Mouse (Mus musculus): ENCODE results near the gene Khnyn.

The Khnyn gene

DNA sequence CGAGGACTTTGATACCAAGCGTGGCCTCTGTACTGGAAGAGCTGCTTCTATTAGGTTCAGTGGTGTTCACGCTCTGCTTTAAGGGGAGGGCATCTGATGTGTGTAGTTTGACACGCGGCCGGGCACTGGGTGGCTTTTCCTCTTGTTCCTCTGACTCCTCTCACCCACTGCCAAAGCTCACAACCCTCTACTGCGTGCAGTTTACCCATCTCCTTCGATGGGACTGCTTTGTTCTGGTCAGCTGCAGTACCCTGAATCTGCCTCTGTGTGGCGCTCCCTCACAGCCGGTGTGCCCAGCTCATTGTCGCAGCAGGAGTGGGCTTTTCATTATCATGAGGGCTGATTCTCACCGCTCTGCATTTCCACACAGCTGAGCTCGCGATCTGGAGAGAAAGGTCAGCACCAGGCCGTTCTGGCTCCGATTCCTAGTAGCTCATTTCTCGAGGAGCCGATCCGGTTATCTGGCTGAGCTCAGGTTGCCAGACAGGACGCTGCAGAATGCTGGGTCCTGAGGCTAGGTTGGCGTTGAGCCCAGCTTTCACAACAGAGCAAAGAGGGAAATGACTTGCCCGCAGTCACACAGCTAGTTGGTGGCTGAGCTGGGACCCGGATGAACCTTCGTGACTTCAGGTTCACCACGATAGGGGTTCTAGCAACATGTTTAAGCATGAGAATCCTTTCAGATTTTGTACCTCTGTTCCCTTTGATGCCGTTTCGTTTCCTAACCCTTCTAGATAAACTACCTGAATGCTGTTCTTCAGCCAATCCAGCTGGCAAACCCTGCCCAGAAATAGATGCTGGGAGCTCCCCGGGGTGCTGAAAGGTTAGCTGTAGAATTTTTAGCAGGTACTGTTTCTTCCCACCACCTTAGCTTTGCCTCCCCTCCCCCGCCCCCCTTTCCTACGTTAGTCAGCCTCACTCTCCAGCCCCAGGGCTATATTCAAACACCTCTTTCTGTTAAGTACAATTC is 10.7 kb upstream of the Khnyn start:
- peak; percentile 83 for DNase-seq

DNA sequence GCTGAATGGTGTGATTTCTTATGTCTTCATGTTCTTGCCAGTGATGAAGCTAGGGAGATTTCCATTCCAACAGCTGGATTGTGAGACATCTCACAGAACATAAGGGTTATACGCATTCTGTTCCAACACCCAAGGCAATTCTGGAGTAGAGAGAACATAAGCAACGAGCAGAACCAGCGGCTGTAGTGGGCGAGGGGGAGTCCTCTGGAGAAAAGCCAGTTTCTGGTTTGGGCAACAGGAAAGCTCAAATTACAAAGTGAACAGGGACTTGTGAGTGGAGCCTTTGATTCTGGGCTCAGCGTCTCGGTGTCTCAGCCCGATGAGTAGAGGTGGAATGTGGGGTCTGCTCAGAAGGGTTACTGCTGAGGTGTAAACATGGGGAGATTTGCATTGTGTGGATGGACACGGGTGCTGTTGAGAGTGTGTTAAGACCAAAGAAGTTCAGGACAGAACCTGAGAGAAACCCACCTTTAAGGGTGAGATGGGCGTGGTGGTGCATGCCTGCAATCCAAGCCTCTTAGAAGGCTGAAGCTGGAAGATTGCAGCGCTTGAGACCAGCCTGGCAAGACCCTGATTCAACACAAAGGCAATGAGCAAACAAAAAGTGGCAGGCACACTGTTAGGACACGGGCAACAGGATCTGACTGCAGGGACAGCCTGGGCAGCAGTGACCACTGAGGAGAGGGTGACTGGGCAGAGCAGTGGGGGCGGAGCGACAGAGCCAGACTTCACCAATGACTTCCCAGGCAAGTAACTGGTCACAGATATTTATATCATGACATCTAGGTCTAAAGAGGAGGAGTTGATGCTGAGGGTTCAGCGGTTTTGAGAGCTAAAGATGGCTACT is 7.1 kb upstream of the Khnyn start:
- no peak for DNase-seq

DNA sequence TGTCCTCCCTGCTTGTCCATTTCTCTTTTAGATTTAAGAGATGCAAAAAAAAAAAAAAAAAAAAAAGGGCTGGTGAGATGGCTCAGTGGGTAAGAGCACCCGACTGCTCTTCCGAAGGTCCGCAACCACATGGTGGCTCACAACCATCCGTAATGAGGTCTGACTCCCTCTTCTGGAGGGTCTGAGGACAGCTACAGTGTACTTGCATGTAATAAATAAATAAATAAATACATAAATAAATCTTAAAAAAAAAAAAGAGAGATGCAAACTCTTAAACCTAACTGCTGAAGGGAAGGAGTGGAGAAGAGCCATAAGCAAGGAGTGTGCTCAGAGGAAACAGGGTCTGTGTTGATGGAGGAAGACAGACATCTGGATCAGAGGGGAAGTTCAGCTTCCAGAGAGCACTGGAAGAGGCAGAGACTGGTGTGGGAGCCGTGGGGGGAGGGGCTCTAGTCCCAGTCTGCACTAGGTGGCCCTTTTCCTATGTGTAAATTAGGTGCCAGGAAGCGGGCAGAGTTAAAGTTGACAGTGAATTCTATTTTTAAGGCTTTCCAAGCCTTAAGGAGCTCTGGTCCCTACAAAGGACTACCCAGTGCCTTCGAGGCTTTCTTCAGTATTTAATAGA is 6.3 kb upstream of the Khnyn start:
- no peak for DNase-seq

DNA sequence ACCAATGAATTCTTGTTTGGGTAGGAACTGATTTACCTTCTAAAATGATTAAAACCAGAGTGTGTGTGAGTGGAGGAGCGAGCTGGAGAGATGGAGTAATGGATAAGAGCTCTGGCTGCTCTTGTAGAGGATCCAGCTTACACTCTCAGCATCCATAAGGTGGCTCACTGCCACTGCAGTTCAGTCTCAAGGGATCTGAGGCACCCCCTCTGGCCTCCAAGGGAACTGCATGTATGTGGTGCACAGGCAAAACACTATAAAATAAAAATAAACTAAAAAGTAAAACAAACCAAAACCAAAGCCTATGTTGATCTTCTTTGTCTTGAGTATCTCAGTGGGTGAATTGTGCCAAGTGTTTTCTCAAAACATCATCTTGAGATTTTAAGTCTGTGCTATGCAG is 5.1 kb upstream of the Khnyn start:
- peak; percentile 92 for DNase-seq

DNA sequence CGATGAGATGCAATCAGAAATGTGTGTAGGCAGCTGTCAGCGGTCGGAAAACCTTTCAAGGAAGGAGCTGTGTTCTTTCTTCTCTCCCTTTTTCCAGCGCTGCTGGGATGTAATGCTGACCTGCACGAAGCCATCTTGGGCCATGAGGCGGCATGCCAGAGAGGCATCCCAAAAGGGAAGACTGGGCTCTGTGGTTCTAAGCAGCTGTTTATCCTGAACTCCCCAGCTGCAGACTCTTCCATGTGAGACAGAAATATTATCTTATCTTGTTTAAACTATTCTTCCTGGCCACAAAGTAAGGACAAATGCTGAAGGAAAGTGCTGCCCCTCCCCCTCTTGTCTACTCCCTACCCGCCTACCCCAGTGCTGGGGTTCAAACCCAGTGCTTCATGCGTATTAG is 3.8 kb upstream of the Khnyn start:
- DNase-seq = no peak

DNA sequence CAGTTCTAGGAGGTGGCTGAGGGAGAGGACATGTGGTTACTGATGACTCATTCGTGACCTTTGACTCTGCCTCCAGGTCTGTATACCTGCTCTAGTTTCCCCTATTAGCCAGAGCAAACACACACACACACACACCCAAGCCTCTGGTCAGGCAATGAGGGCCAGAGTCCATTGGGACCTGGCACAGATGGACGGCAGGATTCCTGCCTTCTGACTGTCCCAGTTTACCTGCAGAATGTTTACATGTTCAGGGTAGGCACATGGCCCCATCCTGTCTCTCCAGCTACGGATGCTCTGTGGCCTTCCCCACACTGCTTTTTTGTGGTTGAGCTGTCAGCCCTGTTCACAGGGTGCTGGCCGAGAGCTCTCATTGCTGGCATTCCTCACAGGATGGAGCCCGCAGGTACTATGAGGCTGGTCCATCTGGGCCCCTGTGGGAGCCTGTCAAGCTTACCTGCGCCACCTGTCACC is 2.5 kb upstream of the Khnyn start:
- DNase-seq = peak; percentile 46

DNA sequence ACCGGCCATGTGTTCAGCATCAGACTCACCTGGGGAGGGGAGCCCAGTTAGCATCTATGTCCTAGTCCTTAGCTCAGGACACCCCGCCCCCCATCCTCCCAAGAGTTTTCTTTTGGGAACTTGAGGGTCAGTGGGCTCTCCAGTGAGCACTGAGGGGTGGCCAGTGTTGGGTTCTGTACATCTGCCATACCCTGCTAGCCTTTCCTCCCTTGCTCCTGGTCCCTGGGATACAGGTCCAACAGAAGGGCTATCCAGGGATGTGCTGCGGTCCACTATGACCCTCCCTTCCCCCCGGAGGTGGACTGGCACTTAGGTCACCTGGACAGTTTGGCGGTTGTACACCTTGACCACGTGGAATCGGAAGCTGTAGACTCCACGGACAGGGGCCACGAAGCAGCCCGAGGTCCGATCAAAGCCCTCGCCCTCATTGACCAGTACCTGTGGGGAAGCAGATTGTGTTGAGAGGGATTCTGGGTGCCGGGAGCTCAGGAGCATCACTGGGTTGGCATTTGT is 1.5 kb upstream of the Khnyn start:
- no peak for DNase-seq

DNA sequence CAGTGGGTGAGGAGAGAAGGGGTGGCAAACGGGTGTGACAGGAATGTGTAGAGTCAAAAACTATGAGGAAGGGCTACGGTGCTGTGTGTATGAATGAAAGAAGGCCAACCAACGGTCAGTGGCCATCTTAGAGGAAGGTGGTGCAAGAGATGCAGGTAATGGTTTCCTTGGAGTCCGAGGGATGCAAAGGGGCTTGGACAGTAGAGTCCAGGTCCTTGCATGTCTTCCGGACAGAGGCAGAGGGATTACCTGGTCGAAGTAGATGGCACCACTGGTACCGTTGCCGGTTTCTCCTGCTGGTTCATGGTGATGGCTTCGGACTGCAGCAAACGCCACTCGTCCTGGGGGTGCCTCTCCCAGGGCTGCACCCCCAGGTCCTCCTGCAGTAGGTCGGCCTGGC is 1.1 kb upstream of the Khnyn start:
- no peak for DNase-seq

DNA sequence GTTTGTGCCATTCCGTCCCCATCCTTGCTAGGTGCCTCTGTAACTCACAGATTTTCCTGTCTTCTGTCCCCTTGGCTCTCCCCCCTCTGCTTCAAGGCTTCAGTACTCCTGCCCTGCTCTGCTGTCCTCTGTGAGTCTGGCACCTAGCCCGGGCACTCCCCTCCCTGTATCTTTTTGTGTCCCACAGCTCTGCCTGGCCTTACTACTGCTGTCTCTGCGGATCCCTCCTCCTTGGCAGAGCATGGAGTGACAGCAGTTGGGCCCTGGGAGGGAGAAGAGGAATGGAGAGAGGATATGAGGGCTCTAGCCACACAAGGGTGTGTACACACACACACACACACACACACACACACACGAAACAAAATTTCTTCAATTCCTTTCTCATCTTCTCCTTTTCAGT is 581 bp upstream of the Khnyn start, which contains the start of gene Cbln3:
Gene Cbln3, minus strand, starts transcription at position 227 of the 400 bp plus-strand sequence.
- DNase-seq = peak; percentile 58

DNA sequence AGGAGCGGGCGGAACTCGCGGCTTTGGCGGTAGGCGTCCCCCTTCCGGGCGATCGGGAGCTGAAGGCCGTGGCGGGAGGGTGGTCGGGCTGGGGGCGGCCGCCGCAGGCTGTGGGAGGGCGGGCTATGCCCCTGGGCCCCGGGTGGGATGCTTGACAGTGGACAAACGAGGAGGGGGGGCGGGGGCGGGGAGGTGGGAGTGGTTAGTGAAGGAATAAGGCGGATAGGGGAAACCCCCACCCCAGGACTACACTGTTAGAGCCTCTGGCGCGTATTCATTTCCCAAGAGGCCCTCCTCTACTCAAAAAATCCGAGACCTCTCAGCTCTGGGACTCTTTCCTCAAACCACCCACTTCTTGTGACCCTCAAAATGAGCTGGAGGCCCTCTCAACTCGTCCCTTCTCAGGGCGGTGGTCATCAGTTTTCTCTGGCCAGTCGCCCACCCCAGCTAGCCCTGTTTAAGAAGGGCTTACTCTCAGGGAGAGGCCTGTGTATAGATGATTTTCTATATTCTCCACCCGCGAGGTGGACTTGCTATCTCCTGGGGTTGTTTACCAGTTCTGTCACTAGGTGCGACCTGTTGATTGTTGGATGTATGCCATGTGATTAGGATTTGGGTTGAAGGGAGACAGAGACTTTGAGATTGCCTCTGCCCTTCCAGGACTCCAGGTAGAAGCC is 505 bp downstream of the Khnyn start:
- DNase-seq = no peak

DNA sequence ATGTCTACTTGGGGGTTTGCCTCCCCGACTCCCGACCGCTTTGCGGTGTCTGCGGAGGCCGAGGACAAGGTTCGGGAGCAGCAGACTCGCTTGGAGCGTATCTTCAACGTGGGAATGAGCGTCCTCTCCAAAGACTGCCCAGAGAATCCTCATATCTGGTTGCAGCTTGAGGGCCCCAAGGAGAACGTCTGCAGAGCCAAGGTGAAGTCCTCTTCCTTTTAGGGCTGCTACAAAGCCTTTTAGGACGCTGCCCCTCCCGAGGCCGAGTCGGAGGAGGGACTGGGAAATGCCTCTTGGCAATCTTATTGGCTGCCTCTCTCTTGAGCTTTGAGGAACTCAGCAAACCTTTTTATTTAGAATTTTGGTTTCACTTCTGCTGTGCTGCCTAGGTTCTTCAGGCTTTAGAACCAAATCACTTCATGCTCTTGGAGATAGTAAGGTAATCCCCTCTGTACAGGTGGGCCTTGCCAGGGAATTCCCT is 1.1 kb downstream of the Khnyn start:
- DNase-seq = peak; percentile 81

DNA sequence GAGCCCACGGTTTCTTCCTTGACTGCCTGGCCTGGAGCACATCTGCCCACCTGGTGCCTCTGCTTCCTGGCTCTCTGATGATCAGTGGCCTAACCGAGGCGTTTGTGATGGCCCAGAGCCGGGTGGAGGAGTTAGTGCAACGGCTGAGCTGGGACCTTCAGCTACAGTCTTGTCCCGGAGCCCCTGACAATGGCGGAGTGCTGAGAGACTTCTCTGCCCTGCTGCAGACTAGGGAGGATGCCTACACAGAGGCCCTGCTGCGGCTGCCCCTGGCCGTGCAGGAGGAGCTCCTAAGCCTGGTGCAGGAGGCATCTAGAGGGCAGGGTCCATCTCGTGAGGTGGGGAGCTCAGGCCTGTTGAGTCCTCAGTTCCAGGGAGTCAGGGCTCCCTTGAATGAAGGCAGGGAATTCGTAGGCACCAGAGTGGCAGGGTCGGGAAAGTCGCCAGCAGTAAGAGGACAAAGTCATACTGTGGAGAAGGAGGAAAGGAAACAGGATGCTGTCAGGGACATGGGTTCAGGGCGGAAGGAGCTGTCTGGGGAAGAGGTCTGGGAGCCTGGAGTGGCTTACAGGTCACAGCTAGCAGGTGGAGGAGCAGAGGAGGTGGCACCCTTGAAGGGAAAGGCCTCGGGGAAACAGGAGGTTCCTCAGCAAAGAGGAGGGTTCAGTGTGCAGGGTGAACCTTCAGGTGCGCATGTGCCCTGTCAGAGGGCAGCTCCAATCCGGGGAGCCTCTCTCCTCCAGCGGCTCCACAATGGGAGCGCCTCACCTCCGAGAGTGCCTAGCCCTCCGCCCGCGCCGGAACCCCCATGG is 2.0 kb downstream of the Khnyn start:
- no peak for DNase-seq

DNA sequence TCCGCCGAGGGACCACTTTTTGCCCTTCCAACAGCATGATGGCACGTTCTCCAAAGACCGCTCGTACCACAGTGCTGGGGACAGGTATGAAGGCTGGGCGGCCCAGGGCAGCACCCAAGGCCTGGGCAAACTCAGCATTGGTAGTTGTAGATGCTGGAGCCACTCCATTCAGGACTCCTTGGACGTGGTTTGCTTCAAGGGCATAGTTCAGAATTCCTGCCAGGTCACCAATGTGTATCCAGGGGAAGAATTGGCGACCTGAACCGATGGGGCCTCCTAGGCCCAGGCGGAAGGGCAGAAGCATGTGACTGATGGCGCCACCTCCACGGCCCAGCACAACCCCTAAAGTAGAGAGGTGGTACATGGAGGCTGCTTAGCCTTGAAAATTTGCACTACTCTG is 12.9 kb downstream of the Khnyn start:
- DNase-seq = no peak

DNA sequence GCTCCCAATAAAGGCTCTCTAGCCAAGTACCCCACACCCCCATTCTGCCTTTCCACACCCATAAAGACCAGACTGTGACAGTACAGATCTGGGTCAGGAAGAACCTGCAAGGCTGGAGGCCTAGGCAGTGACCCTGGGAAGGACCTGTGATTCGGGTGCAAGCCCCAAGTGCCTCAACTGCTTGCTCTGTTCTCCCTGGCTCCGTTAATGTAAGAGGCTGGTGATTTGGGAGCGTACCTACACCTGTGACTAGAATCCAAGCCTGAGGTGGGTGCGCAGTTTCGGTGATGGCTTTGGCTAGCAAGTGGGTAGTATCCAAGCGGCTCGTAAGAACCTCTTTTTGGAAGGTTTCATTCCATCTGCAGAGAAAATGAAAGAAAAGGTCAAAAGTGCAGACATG is 14.2 kb downstream of the Khnyn start:
- no peak for DNase-seq

DNA sequence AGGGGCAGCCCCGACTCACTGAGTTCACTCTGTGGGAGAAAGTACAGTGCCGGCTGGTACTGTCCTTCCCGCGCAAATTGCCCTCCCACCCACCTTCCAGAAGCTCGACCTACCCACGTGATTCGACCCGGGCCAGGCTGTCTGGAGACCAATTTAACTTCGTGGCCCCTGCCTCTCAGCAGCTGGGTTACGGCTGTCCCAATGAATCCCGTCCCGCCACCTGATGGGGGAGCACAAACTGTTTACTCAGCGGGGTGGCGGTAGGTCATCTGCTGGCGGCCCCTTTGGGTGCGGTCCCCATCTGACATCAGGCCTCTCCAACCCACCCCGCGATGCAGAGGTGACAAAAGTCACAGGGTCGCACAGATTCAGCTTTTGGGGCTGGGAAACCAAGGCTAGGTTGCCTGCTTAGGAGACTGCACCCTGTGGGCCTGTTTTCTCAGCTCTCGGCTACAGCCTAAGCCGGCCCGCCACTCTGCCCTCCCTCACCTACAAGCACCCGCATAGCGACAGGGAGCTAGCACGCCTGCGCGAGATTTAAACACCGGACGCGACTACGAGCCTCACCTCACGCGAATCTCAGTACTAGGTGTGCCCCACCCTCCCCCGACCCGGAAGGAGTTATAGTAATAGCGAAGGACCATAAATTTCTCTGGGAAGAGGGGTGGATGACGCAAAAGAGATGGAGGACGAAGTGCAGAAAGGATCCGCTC is 15.1 kb downstream of the Khnyn start, which contains the start of gene Sdr39u1:
Gene Sdr39u1, minus strand, starts transcription at position 593 of the 713 bp plus-strand sequence.
- peak; percentile 91 for DNase-seq

DNA sequence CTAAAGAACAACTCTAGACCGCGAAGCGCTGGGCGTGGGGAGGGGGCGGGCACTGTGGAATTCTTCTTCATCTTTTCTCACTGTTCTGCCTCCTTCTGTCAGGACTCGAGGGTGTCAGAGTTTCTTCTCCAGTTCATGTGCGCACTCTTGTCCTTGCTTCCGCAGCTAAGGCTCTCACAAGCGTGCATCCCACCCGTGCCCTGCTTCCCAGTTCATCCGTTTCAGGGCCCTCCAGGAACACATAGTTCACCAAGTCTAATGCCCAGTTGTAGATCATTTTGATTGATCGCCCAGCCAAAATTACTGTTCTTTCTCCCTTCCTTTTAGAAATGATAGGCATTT is 15.6 kb downstream of the Khnyn start:
- DNase-seq = no peak

DNA sequence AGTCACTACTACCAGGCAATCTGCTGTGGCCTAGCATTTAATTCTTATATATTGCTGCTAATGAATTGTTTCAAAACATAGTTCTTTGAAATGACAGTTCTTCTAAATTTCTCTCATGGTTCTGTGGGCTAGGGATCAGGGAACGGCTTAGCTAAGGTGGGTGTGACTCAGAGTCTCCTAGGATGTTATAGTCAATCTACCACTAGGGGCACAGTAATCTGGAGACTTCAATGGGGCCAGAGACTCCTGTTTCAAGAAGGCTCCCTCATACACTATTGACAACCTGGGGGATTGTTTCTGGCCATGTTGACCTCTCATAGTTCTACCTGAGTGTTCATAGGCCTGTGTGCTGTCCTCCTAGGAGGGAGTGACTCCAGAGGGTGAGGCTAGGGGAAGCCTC is 20.8 kb downstream of the Khnyn start:
- no peak for DNase-seq

DNA sequence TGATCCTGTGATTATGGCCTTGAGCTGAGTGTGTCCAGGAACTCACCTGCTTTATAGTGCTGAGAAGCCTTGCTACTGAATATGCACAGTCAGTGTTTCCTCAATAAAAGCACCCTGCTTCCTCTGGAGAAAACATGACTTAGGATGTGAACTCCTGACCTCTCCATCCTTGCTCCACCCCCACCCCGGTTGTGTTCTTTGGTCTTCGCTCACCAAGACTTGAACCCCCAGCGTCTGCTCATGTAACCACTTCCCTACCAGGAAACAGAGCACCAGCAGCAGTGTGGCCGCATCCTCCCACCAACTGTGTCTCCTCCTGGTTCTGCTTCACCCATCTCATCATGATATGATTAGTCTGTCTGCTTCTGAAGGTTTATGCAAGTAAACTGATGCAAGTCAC is 28.7 kb downstream of the Khnyn start:
- DNase-seq = no peak

DNA sequence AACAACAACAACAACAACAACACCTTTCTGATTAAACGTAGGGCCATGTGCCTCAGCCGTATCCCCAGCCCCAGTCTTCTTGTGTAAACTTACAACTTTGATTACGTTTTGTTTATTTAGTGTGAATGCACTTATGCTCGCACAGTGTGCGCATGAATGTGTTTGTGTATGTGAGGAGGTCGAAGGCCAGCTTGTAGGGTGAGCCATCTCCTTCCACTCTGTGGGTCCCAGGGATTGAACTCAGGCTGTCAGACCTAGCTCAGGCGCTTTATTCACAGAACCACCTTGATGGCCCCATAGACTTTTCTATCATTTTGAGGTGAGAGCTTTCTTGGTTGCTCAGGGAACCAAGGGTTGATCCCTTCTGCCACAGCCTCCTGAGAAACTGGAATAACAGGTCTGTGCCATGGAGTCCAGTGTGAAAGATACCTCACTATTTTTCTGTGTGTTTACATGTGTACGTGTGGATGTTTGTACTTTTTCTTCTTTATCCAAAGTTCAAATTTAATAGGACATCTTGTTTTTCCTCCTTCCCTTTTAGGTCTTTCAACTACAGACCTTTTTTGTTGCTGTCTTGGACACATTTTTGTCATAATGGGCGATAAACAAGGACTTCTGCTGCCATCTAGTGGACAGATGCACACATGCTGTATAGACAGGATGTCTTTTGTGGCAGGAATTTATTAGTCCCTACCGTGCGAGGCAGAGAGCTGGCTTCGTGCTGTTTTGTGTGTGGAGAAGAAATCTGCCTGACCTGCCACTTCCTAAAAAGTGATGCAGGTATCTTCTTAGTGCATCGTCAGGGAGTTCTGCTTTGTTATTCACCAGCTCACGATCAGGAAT is 33.7 kb downstream of the Khnyn start:
- peak; percentile 95 for DNase-seq

Measured in lung, postnatal 36 days (tissue).